Mouse (Mus musculus) heart, adult 2 months (tissue): ENCODE measurements around the gene Commd3.

Experiments used
- EP300 ChIP-seq: fragments of 200-500 bp; IDR thresholded peaks from 2 replicates; pipeline ENCODE4 v1.6.1; 2011; ENCODE audit warnings: low read depth, low read length, control low read depth; ENCODE audit not compliant: insufficient read depth
- POLR2A ChIP-seq: fragments of 200-500 bp; IDR thresholded peaks from 2 replicates; pipeline ENCODE4 v1.6.1; 2011; ENCODE audit warnings: mild to moderate bottlenecking, low read depth, low read length, control low read depth; ENCODE audit not compliant: insufficient read depth

GRCm38 (mm10) chr2:18674193-18674902 is 2.2 kb downstream of the Commd3 start:
- TF ChIP-seq EP300, result no peak
- TF ChIP-seq POLR2A, result no peak
